Mouse (Mus musculus): ENCODE measurements around the gene Ypel5. TPM values are rescaled to one million over a fixed set of nuclear protein-coding genes. Genes with fewer than 3 reads are reported as not detected.

Ypel5 gene
- polyA plus RNA-seq, 1 experiment: 23.9 TPM

- Histone ChIP-seq H3K36me3 (ENCODE audit: control insufficient read depth, insufficient read depth) (no peaks in the 10 kb centered on the region), H3K27me3 (ENCODE audit: control insufficient read depth, insufficient read depth, insufficient read length) (no peaks in the 10 kb centered on the region), H3K4me2 (ENCODE audit: low read depth) (no peak overlapping the region), H3K4me3 (no peak overlapping the region), H3K79me2 (ENCODE audit: control insufficient read depth, insufficient read depth) (no peaks in the 10 kb centered on the region), H3ac (ENCODE audit: control insufficient read depth, insufficient read length) (no peak overlapping the region)
- TF ChIP-seq MYOG (IDR thresholded peaks at IDR 0.05; ENCODE audit: control insufficient read depth in 1 of 3, insufficient read depth in 1 of 3, insufficient read length in 2 of 3, low read depth in 2 of 3): no peak
- no peak for TF ChIP-seq SRF (IDR thresholded peaks at IDR 0.05; ENCODE audit: control insufficient read depth, insufficient read length, low read depth)
- no peak for TF ChIP-seq TCF12 (IDR thresholded peaks at IDR 0.05; ENCODE audit: insufficient read depth, poor library complexity, severe bottlenecking)
- TF ChIP-seq USF1 (IDR thresholded peaks at IDR 0.05; ENCODE audit: low read depth): no peak
- TF ChIP-seq POLR2A (IDR thresholded peaks at IDR 0.05; ENCODE audit: insufficient read length, low read depth): no peak
- TF ChIP-seq REST (IDR thresholded peaks at IDR 0.05; ENCODE audit: insufficient read depth, insufficient read length): no peak
- no peak for TF ChIP-seq CEBPB (IDR thresholded peaks at IDR 0.05; ENCODE audit: insufficient read depth, poor library complexity, severe bottlenecking)
- TF ChIP-seq MYOD1 (IDR thresholded peaks at IDR 0.05; ENCODE audit: control insufficient read depth in 1 of 3, insufficient read length in 2 of 3, low read depth in 2 of 3): no peak
- TF ChIP-seq E2F4 (IDR thresholded peaks at IDR 0.05; ENCODE audit: insufficient read depth): no peak
- no peak for TF ChIP-seq POLR2AphosphoS2 (IDR thresholded peaks at IDR 0.05; ENCODE audit: insufficient read length, low read depth)
- no peak for TF ChIP-seq MAX (IDR thresholded peaks at IDR 0.05; ENCODE audit: low read depth)
- TF ChIP-seq TCF3 (IDR thresholded peaks at IDR 0.05; ENCODE audit: insufficient read length, low read depth): no peak
Observed at GRCm38 (mm10) chr17:72821923-72822322, 14.3 kb upstream of the Ypel5 start.

- H3K4me2 ChIP-seq (ENCODE audit: low read depth): no peak overlapping the region
- no peaks in the 10 kb centered on the region for H3K79me2 ChIP-seq (ENCODE audit: control insufficient read depth, insufficient read depth)
- H3K4me3 ChIP-seq: no peak overlapping the region
- H3K27me3 ChIP-seq (ENCODE audit: control insufficient read depth, insufficient read depth, insufficient read length): peaks cover 12% of the 10 kb centered on the region
- TF ChIP-seq MAX (IDR thresholded peaks at IDR 0.05; ENCODE audit: low read depth): no peak
- no peak for TF ChIP-seq E2F4 (IDR thresholded peaks at IDR 0.05; ENCODE audit: insufficient read depth)
- no peak for TF ChIP-seq REST (IDR thresholded peaks at IDR 0.05; ENCODE audit: insufficient read depth, insufficient read length)
- TF ChIP-seq POLR2A (IDR thresholded peaks at IDR 0.05; ENCODE audit: insufficient read length, low read depth): no peak
- TF ChIP-seq MYOG (IDR thresholded peaks at IDR 0.05; ENCODE audit: control insufficient read depth in 1 of 3, insufficient read depth in 1 of 3, insufficient read length in 2 of 3, low read depth in 2 of 3): peak in 2 of 3 experiments; percentile 84 to 99
- TF ChIP-seq TCF3 (IDR thresholded peaks at IDR 0.05; ENCODE audit: insufficient read length, low read depth): peak; percentile 82
- TF ChIP-seq USF1 (IDR thresholded peaks at IDR 0.05; ENCODE audit: low read depth): no peak
- peak; percentile 93 for TF ChIP-seq TCF12 (IDR thresholded peaks at IDR 0.05; ENCODE audit: insufficient read depth, poor library complexity, severe bottlenecking)
- peak in 2 of 3 experiments; percentile 88 to 90 for TF ChIP-seq MYOD1 (IDR thresholded peaks at IDR 0.05; ENCODE audit: control insufficient read depth in 1 of 3, insufficient read length in 2 of 3, low read depth in 2 of 3)
- no peak for TF ChIP-seq POLR2AphosphoS2 (IDR thresholded peaks at IDR 0.05; ENCODE audit: insufficient read length, low read depth)
- TF ChIP-seq CEBPB (IDR thresholded peaks at IDR 0.05; ENCODE audit: insufficient read depth, poor library complexity, severe bottlenecking): no peak
- TF ChIP-seq SRF (IDR thresholded peaks at IDR 0.05; ENCODE audit: control insufficient read depth, insufficient read length, low read depth): no peak
- H3K36me3 ChIP-seq (ENCODE audit: control insufficient read depth, insufficient read depth): no peaks in the 10 kb centered on the region
- no peak overlapping the region for H3ac ChIP-seq (ENCODE audit: control insufficient read depth, insufficient read length)
Observed at GRCm38 (mm10) chr17:72826916-72827534, 9.2 kb upstream of the Ypel5 start.

GRCm38 (mm10) chr17:72828027-72828678, 8.1 kb upstream of the Ypel5 start:
- H3K79me2 ChIP-seq (ENCODE audit: control insufficient read depth, insufficient read depth): no peaks in the 10 kb centered on the region
- no peak overlapping the region for H3ac ChIP-seq (ENCODE audit: control insufficient read depth, insufficient read length)
- H3K4me2 ChIP-seq (ENCODE audit: low read depth): no peak overlapping the region
- TF ChIP-seq REST (IDR thresholded peaks at IDR 0.05; ENCODE audit: insufficient read depth, insufficient read length) (no peak), MYOD1 (IDR thresholded peaks at IDR 0.05; ENCODE audit: control insufficient read depth in 1 of 3, insufficient read length in 2 of 3, low read depth in 2 of 3) (no peak), USF1 (IDR thresholded peaks at IDR 0.05; ENCODE audit: low read depth) (no peak), CEBPB (IDR thresholded peaks at IDR 0.05; ENCODE audit: insufficient read depth, poor library complexity, severe bottlenecking) (no peak), TCF12 (IDR thresholded peaks at IDR 0.05; ENCODE audit: insufficient read depth, poor library complexity, severe bottlenecking) (no peak), MAX (IDR thresholded peaks at IDR 0.05; ENCODE audit: low read depth) (no peak), SRF (IDR thresholded peaks at IDR 0.05; ENCODE audit: control insufficient read depth, insufficient read length, low read depth) (no peak), TCF3 (IDR thresholded peaks at IDR 0.05; ENCODE audit: insufficient read length, low read depth) (no peak), POLR2A (IDR thresholded peaks at IDR 0.05; ENCODE audit: insufficient read length, low read depth) (no peak), POLR2AphosphoS2 (IDR thresholded peaks at IDR 0.05; ENCODE audit: insufficient read length, low read depth) (no peak), E2F4 (IDR thresholded peaks at IDR 0.05; ENCODE audit: insufficient read depth) (no peak), MYOG (IDR thresholded peaks at IDR 0.05; ENCODE audit: control insufficient read depth in 1 of 3, insufficient read depth in 1 of 3, insufficient read length in 2 of 3, low read depth in 2 of 3) (no peak)
- H3K36me3 ChIP-seq (ENCODE audit: control insufficient read depth, insufficient read depth): no peaks in the 10 kb centered on the region
- peaks cover 12% of the 10 kb centered on the region for H3K27me3 ChIP-seq (ENCODE audit: control insufficient read depth, insufficient read depth, insufficient read length)
- no peak overlapping the region for H3K4me3 ChIP-seq

- no peak overlapping the region for H3K4me2 ChIP-seq (ENCODE audit: low read depth)
- no peaks in the 10 kb centered on the region for H3K36me3 ChIP-seq (ENCODE audit: control insufficient read depth, insufficient read depth)
- H3ac ChIP-seq (ENCODE audit: control insufficient read depth, insufficient read length): no peak overlapping the region
- no peaks in the 10 kb centered on the region for H3K79me2 ChIP-seq (ENCODE audit: control insufficient read depth, insufficient read depth)
- TF ChIP-seq SRF (IDR thresholded peaks at IDR 0.05; ENCODE audit: control insufficient read depth, insufficient read length, low read depth): no peak
- TF ChIP-seq POLR2A (IDR thresholded peaks at IDR 0.05; ENCODE audit: insufficient read length, low read depth): no peak
- no peak for TF ChIP-seq MAX (IDR thresholded peaks at IDR 0.05; ENCODE audit: low read depth)
- TF ChIP-seq MYOD1 (IDR thresholded peaks at IDR 0.05; ENCODE audit: control insufficient read depth in 1 of 3, insufficient read length in 2 of 3, low read depth in 2 of 3): no peak
- no peak for TF ChIP-seq E2F4 (IDR thresholded peaks at IDR 0.05; ENCODE audit: insufficient read depth)
- no peak for TF ChIP-seq REST (IDR thresholded peaks at IDR 0.05; ENCODE audit: insufficient read depth, insufficient read length)
- TF ChIP-seq TCF12 (IDR thresholded peaks at IDR 0.05; ENCODE audit: insufficient read depth, poor library complexity, severe bottlenecking): no peak
- TF ChIP-seq POLR2AphosphoS2 (IDR thresholded peaks at IDR 0.05; ENCODE audit: insufficient read length, low read depth): no peak
- no peak for TF ChIP-seq USF1 (IDR thresholded peaks at IDR 0.05; ENCODE audit: low read depth)
- no peak for TF ChIP-seq TCF3 (IDR thresholded peaks at IDR 0.05; ENCODE audit: insufficient read length, low read depth)
- TF ChIP-seq MYOG (IDR thresholded peaks at IDR 0.05; ENCODE audit: control insufficient read depth in 1 of 3, insufficient read depth in 1 of 3, insufficient read length in 2 of 3, low read depth in 2 of 3): no peak
- no peak for TF ChIP-seq CEBPB (IDR thresholded peaks at IDR 0.05; ENCODE audit: insufficient read depth, poor library complexity, severe bottlenecking)
- no peak overlapping the region for H3K4me3 ChIP-seq
- H3K27me3 ChIP-seq (ENCODE audit: control insufficient read depth, insufficient read depth, insufficient read length): peaks cover 12% of the 10 kb centered on the region
Observed at GRCm38 (mm10) chr17:72828687-72829086, 7.6 kb upstream of the Ypel5 start.
